In genomic region chr5:140154166-140154565, GRCm38 (mm10) we compare ENCODE assay signal across 16 mouse cellular contexts.
"Had no signal": no experiment of that assay in that cellular context is flagged by ENCODE, and none has a peak within 500 bp of the region (broad histone marks: within the 10 kb centered on the region; RNA-seq: fewer than 3 reads in every experiment).

No protein-coding gene starts in this region.

- H3K27ac ChIP-seq: neural tube, embryonic 13.5 days; neural tube, embryonic 15.5 days; stomach, embryonic 15.5 days; stomach, postnatal 0 days had no signal

- H3K4me2 ChIP-seq: neural tube, embryonic 13.5 days; neural tube, embryonic 15.5 days; stomach, embryonic 15.5 days had no signal

- H3K27me3 ChIP-seq: neural tube, embryonic 13.5 days; neural tube, embryonic 15.5 days; stomach, embryonic 15.5 days had no signal

- H3K4me3 ChIP-seq: neural tube, embryonic 13.5 days; neural tube, embryonic 15.5 days; stomach, embryonic 15.5 days had no signal

- H3K36me3 ChIP-seq: neural tube, embryonic 13.5 days; neural tube, embryonic 15.5 days; stomach, embryonic 15.5 days had no signal

- H3K9ac ChIP-seq: neural tube, embryonic 13.5 days; neural tube, embryonic 15.5 days; stomach, embryonic 15.5 days had no signal

- DNase-seq: retina, postnatal 1 day; right cerebral cortex, adult 18-20 months; right cerebral cortex, postnatal 14 days; right cerebral cortex, postnatal 25 days; right cerebral cortex, postnatal 4 days; spleen, adult 18-20 months; thymus, adult 18-20 months; thymus, adult 2 months; thymus, postnatal 14 days; thymus, postnatal 25 days; thymus, postnatal 36 days; thymus, postnatal 4 days had no signal

- H3K4me1 ChIP-seq: stomach, embryonic 15.5 days had no signal

- H3K9me3 ChIP-seq: neural tube, embryonic 13.5 days; neural tube, embryonic 15.5 days; stomach, embryonic 15.5 days had no signal
